18 mouse cellular contexts compared by ENCODE assay signal in genomic region chr9:123438223-123438622, GRCm38 (mm10). TPM values are rescaled to one million over a fixed set of nuclear protein-coding genes. Genes with fewer than 3 reads are reported as not detected.
DNase-seq lines count a peak whose midpoint lies in the region; ATAC-seq lines count a peak whose summit lies in the region.
"Had no signal": no experiment of that assay in that cellular context is flagged by ENCODE, and none has a peak within 500 bp of the region (broad histone marks: within the 10 kb centered on the region; RNA-seq: fewer than 3 reads in every experiment).

No protein-coding gene starts in this region.

- ATAC-seq in frontal cortex, adult (ENCODE audit: low TSS enrichment), result peak; percentile 81
- ATAC-seq in erythroblast, adult 5-6 weeks (replicated peaks; ENCODE audit: low FRiP score, poor library complexity, severe bottlenecking), result no peak
- ATAC-seq: inflammation-experienced regulatory T-cells, adult 6 months; liver, postnatal 0 days had no signal

- no peak for DNase-seq in frontal cortex, postnatal 14 days (ENCODE audit: low spot score in 2 of 2)
- DNase-seq in brain, adult 2 months (ENCODE audit: low read depth, low spot score), result peak; percentile 84
- peak; percentile 31 to 77 for DNase-seq in left cerebral cortex, adult 8-10 months (ENCODE audit: low spot score in 2 of 2)
- peak; percentile 37 to 48 for DNase-seq in right cerebral cortex, postnatal 10 days (ENCODE audit: low spot score in 2 of 2)
- DNase-seq in kidney, postnatal 36 days, result no peak
- DNase-seq in thymus, postnatal 0 days (ENCODE audit: low spot score), result no peak
- DNase-seq: cerebellum, adult 2 months; gastrocnemius, adult 2 months; heart, postnatal 10 days; kidney, adult 9 months; kidney, postnatal 25 days; liver; liver, postnatal 0 days; lung, postnatal 10 days; thymus, postnatal 36 days had no signal

RNA-seq across cellular contexts. Expression of gene Limd1, which starts 40.3 kb away (rescaled TPM):
- total RNA-seq in left cerebral cortex, adult 8-10 months (2022), result 10 to 100 TPM in 1 of 4 experiments, 1 to 10 TPM in 3; 7.7 to 10.1 (median 8.0) TPM
- 10.7 and 19.2 TPM in 2 replicates for total RNA-seq in erythroblast, adult 5-6 weeks (2015; ENCODE audit: low replicate concordance)
- total RNA-seq in erythroblast, adult 5-6 weeks (2017; ENCODE audit: low replicate concordance), result 14.1 and 22.6 TPM in 2 replicates
- polyA plus RNA-seq in thymus, postnatal 0 days (2015; fragmentation: Nextera tagmentation; extraction: Ambion mirVana), result 33.6 and 33.7 TPM in 2 replicates

Comparison
In these comparisons a context has a peak if more than half of its experiments do, and no peak if none do; other contexts are left out.
1. DNase-seq: peak in brain, adult 2 months (single experiment), left cerebral cortex, adult 8-10 months (2 of 2) and right cerebral cortex, postnatal 10 days (2 of 2); none in frontal cortex, postnatal 14 days (0 of 2), kidney, postnatal 36 days (0 of 2) and thymus, postnatal 0 days (single experiment).